Mouse (Mus musculus) hindbrain, embryonic 12.5 days (tissue): ENCODE data around the gene Cd2. TPM values are rescaled to one million over a fixed set of nuclear protein-coding genes. Genes with fewer than 3 reads are reported as not detected.

ENCODE experiments used
- ATAC-seq: fragments of 200-750 bp; cut with Nextera tagmentation; 2 replicates; pipeline ENCODE4 v1.8.0; 2017; ENCODE audit warnings: moderate TSS enrichment; ENCODE audit not compliant: low FRiP score
- H3K27ac ChIP-seq: fragments of 300-500 bp; sonication (generic); 2 replicates; pipeline ENCODE4 v1.5.1; 2016; ENCODE audit warnings: mild to moderate bottlenecking
- H3K27me3 ChIP-seq: fragments of 300-500 bp; sonication (generic); 2 replicates; pipeline ENCODE4 v1.6.1; 2016; ENCODE audit warnings: mild to moderate bottlenecking
- H3K36me3 ChIP-seq: fragments of 300-500 bp; sonication (generic); 2 replicates; pipeline ENCODE4 v1.6.1; 2016; ENCODE audit warnings: mild to moderate bottlenecking
- H3K4me1 ChIP-seq: fragments of 300-500 bp; sonication (generic); 2 replicates; pipeline ENCODE4 v1.6.1; 2016
- H3K4me2 ChIP-seq: fragments of 300-500 bp; sonication (generic); replicated peaks from 2 replicates; pipeline ENCODE4 v1.6.1; 2016; ENCODE audit warnings: mild to moderate bottlenecking
- H3K4me3 ChIP-seq: fragments of 300-500 bp; sonication (generic); 2 replicates; pipeline ENCODE4 v1.5.1; 2016; ENCODE audit warnings: mild to moderate bottlenecking
- H3K9ac ChIP-seq: fragments of 300-500 bp; sonication (generic); 2 replicates; pipeline ENCODE4 v1.6.1; 2016; ENCODE audit warnings: mild to moderate bottlenecking, moderate library complexity
- H3K9me3 ChIP-seq: fragments of 300-500 bp; sonication (generic); replicated peaks from 2 replicates; pipeline ENCODE4 v1.6.1; 2016; ENCODE audit warnings: mild to moderate bottlenecking
- WGBS: fragments of 180-500 bp; shearing (Covaris S2); methylation state at CpG from one replicate; pipeline ENCODE4 v1.1.7; 2016; 5-methylcytosine and 5-hydroxymethylcytosine counted together
- polyA plus RNA-seq: library from polyadenylated mRNA; unstranded; fragments of >200 nt; fragmentation: Nextera tagmentation; extraction: Ambion mirVana; gene quantifications from 2 replicates; pipeline ENCODE4 v1.2.1, GENCODE M21; 2016

The Cd2 gene
- not detected in 2 replicates for polyA plus RNA-seq

GRCm38 (mm10) chr3:101287911-101288311 is at the start of gene Cd2:
TSS of gene Cd2 (minus strand) at chr3:101287939.
- Histone ChIP-seq H3K4me1 (no peaks in the 10 kb centered on the region; the same call in 1 of the 2 replicates), H3K9me3 (no peaks in the 10 kb centered on the region), H3K27me3 (no peaks in the 10 kb centered on the region), H3K9ac (no peak within 1 kb of the TSS), H3K36me3 (no peaks in the 10 kb centered on the region), H3K4me3 (no peak within 1 kb of the TSS), H3K4me2 (no peak within 1 kb of the TSS), H3K27ac (no peak within 1 kb of the TSS)
- WGBS = 30% methylated on average over 4 of the region's 4 CpGs
- no peak for ATAC-seq

GRCm38 (mm10) chr3:101328617-101329016 is 40.9 kb upstream of the Cd2 start:
- H3K4me1 ChIP-seq = no peaks in the 10 kb centered on the region
- H3K27ac ChIP-seq = no peak overlapping the region
- no peaks in the 10 kb centered on the region for H3K27me3 ChIP-seq
- 80% methylated on average over 7 of the region's 7 CpGs for WGBS
- no peaks in the 10 kb centered on the region for H3K36me3 ChIP-seq
- no peak for ATAC-seq
- H3K4me2 ChIP-seq = no peak overlapping the region
- no peaks in the 10 kb centered on the region for H3K9me3 ChIP-seq
- H3K9ac ChIP-seq = no peak overlapping the region
- H3K4me3 ChIP-seq = no peak overlapping the region

DNA sequence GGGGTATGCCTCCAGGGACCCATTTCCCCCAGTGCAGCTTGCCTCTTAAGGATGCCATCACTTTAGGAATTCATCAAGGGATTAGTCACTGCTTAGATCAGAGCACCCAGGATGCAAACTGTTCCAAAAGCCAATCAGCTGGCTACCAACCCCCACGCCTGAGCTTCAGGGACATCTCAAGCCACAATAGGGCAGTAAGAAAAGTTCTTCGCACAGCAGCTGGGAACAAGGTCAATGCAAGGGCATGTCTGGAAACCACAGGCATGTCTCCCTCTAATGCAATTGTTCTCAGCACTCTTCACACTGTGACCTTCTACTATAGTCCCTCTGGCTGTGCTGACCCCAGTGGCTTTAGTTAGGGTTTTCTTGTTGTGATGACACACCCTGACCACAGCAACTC is 39.5 kb upstream of the Cd2 start:
- H3K4me3 ChIP-seq = no peak overlapping the region
- H3K27ac ChIP-seq = no peak overlapping the region
- no peaks in the 10 kb centered on the region for H3K36me3 ChIP-seq
- no peaks in the 10 kb centered on the region for H3K27me3 ChIP-seq
- ATAC-seq = no peak
- no peak overlapping the region for H3K9ac ChIP-seq
- H3K4me2 ChIP-seq = no peak overlapping the region
- no peaks in the 10 kb centered on the region for H3K9me3 ChIP-seq
- H3K4me1 ChIP-seq = no peaks in the 10 kb centered on the region
- WGBS = 67% methylated on average over 2 of the region's 2 CpGs

GRCm38 (mm10) chr3:101322437-101322836 is 34.7 kb upstream of the Cd2 start:
- no peak for ATAC-seq
- H3K27ac ChIP-seq = no peak overlapping the region

DNA sequence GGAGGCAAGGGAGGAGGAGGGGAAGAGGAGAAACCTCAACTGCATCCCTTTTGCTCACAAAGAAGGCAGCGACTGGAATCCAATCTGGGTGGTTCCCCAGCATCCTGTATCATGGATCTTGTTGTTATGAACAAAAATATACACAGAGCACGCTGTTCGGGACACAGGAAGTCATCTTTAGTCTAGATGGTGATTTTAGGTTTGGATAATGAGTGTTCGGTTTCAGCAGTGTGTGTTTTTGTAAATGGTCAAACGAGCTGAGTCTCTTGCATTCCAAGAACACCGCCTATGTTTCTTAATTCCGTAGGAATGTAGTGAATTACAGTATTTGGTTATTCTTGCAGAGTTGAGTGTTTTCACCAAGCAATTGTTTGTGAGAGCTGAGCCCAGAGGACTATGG is 33.1 kb upstream of the Cd2 start:
- no peak overlapping the region for H3K27ac ChIP-seq
- H3K27me3 ChIP-seq = no peaks in the 10 kb centered on the region
- no peaks in the 10 kb centered on the region for H3K9me3 ChIP-seq
- ATAC-seq = no peak
- H3K36me3 ChIP-seq = no peaks in the 10 kb centered on the region
- 79% methylated on average over 7 of the region's 7 CpGs for WGBS
- H3K4me1 ChIP-seq = no peaks in the 10 kb centered on the region
- H3K4me3 ChIP-seq = no peak overlapping the region
- no peak overlapping the region for H3K4me2 ChIP-seq
- H3K9ac ChIP-seq = no peak overlapping the region

More at GRCm38 (mm10) chr3:101322437-101322836, 34.7 kb upstream of the Cd2 start:
- Histone ChIP-seq H3K4me2 (no peak overlapping the region), H3K4me3 (no peak overlapping the region), H3K9me3 (no peaks in the 10 kb centered on the region), H3K36me3 (no peaks in the 10 kb centered on the region), H3K27me3 (no peaks in the 10 kb centered on the region), H3K9ac (no peak overlapping the region), H3K4me1 (no peaks in the 10 kb centered on the region)
- WGBS = 78% methylated on average over 10 of the region's 10 CpGs

DNA sequence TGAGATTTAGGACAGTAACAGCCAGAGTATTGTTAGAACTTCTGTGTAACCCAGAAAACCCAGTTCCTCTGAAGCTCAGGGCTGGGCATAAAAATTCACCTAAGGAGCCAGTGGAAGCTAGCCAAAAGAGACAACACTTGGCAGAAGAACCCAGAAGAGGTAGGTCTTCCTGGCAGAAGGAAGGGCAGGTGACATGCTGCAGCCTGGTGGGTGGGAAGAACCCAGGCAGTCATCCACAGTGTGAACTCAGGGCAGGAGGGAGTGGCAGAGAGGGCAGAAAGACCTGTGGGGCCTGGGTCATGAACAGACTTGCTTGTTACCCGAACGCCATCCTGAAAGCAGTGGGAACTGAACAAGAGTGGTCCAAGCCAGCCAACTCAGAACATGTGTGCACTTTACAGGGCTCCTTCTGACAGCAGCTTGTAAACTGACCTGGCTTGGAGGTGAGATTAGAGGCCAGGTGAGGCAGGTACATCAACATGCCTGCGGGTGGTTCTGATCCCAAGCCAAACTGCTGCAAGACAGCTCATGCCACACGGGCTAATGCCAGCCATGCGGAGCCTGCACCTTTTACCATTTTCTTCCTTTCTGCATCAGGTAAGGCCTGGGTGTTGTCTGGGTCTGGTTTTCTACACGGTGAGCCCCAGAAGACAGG is 30.9 kb upstream of the Cd2 start:
- no peak overlapping the region for H3K4me3 ChIP-seq
- no peaks in the 10 kb centered on the region for H3K9me3 ChIP-seq
- H3K4me2 ChIP-seq = no peak overlapping the region
- no peak overlapping the region for H3K27ac ChIP-seq
- WGBS = 89% methylated on average over 6 of the region's 6 CpGs
- H3K9ac ChIP-seq = no peak overlapping the region
- no peak for ATAC-seq
- H3K36me3 ChIP-seq = no peaks in the 10 kb centered on the region
- H3K27me3 ChIP-seq = no peaks in the 10 kb centered on the region
- H3K4me1 ChIP-seq = no peaks in the 10 kb centered on the region

GRCm38 (mm10) chr3:101318115-101318514 is 30.4 kb upstream of the Cd2 start:
- Histone ChIP-seq H3K9me3 (no peaks in the 10 kb centered on the region), H3K4me1 (no peaks in the 10 kb centered on the region), H3K36me3 (no peaks in the 10 kb centered on the region), H3K9ac (no peak overlapping the region), H3K27ac (no peak overlapping the region), H3K4me2 (no peak overlapping the region), H3K4me3 (no peak overlapping the region), H3K27me3 (no peaks in the 10 kb centered on the region)
- ATAC-seq = no peak
- WGBS = 67% methylated on average over 6 of the region's 6 CpGs

DNA sequence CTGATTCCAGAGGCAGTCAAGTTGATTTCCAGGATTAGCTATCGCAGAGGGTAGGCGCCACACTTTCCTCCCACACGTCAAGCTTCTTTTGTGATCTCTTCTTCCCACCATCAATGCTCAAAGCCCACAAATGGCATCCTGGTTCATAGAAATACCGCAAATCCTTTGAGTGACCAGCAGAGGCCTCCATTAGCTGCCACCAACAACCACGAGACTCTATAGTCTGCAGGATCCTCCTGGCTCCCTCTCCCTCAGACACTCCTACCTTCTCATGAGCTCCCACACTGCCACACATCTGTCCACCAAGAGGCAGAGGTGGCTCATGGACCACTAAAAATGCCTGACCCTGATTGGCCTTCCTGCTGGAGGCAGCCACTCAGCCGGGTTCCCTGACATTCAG is 27.2 kb upstream of the Cd2 start:
- no peak overlapping the region for H3K9ac ChIP-seq
- H3K9me3 ChIP-seq = no peaks in the 10 kb centered on the region
- ATAC-seq = no peak
- WGBS = 77% methylated on average over 6 of the region's 6 CpGs
- no peak overlapping the region for H3K4me3 ChIP-seq
- no peak overlapping the region for H3K27ac ChIP-seq
- H3K36me3 ChIP-seq = no peaks in the 10 kb centered on the region
- H3K4me1 ChIP-seq = no peaks in the 10 kb centered on the region
- H3K27me3 ChIP-seq = no peaks in the 10 kb centered on the region
- no peak overlapping the region for H3K4me2 ChIP-seq

- Histone ChIP-seq H3K36me3 (no peaks in the 10 kb centered on the region), H3K4me3 (no peak overlapping the region), H3K9ac (no peak overlapping the region), H3K9me3 (no peaks in the 10 kb centered on the region), H3K27ac (no peak overlapping the region), H3K4me2 (no peak overlapping the region), H3K27me3 (no peaks in the 10 kb centered on the region), H3K4me1 (no peaks in the 10 kb centered on the region)
- no peak for ATAC-seq
- 83% methylated on average over 8 of the region's 8 CpGs for WGBS
Measured at GRCm38 (mm10) chr3:101313266-101314051, 25.7 kb upstream of the Cd2 start.

DNA sequence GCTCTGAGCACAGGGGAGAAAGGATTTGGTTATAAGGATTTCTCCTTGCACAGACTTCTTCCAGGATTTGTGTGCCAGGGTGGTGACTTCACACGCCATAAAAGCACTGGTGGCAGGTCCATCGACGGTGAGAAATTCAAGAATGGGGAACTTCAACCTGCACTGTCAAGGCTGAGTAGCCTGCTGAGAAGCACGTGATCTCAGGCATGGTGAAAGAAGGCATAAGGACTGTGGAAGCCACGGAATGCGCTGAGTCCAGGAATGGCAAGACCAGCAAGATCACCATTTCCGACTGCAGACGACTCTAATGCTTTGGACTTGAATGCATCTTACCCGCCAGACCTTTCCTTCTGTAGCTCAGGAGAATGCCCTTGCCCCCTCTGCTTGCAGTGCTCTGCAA is 23.2 kb upstream of the Cd2 start:
- Histone ChIP-seq H3K27ac (no peak overlapping the region), H3K4me2 (no peak overlapping the region), H3K9ac (no peak overlapping the region), H3K4me3 (no peak overlapping the region), H3K36me3 (no peaks in the 10 kb centered on the region), H3K4me1 (no peaks in the 10 kb centered on the region), H3K9me3 (no peaks in the 10 kb centered on the region), H3K27me3 (no peaks in the 10 kb centered on the region)
- WGBS = 63% methylated on average over 9 of the region's 9 CpGs
- no peak for ATAC-seq

GRCm38 (mm10) chr3:101309626-101310025 is 21.9 kb upstream of the Cd2 start:
- Histone ChIP-seq H3K9me3 (no peaks in the 10 kb centered on the region), H3K9ac (no peak overlapping the region), H3K27me3 (no peaks in the 10 kb centered on the region), H3K4me2 (no peak overlapping the region), H3K36me3 (no peaks in the 10 kb centered on the region), H3K4me3 (no peak overlapping the region), H3K4me1 (0 out of 2 replicates have a peak, but pooled peaks cover under 1% of the 10 kb centered on the region), H3K27ac (no peak overlapping the region)
- no peak for ATAC-seq
- 79% methylated on average over 3 of the region's 3 CpGs for WGBS

DNA sequence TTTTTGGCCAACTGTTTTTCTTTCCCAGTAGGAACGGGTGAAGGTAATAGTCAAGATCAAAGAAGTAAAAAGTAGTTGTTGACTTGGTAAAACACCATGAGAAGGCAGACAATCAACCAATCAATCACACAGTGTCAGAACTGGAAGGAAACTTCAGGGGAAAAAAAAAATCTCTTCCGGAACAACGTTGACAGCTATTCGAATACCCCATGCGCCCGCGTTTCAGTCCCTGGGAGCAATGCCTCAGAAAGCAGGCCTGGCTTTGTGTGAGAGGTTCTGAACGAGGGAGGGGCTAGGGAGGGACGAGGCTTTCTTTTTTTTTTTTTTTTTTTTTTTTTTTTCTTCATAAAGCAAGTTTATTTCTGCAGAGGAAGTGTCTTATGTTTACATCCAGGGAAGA is 18.4 kb upstream of the Cd2 start:
- H3K27ac ChIP-seq = no peak overlapping the region
- ATAC-seq = no peak
- H3K27me3 ChIP-seq = peaks cover 9% of the 10 kb centered on the region
- peaks cover 5% of the 10 kb centered on the region for H3K4me1 ChIP-seq
- no peak overlapping the region for H3K4me2 ChIP-seq
- H3K9ac ChIP-seq = no peak overlapping the region
- H3K9me3 ChIP-seq = no peaks in the 10 kb centered on the region
- WGBS = 74% methylated on average over 9 of the region's 9 CpGs
- no peaks in the 10 kb centered on the region for H3K36me3 ChIP-seq
- no peak overlapping the region for H3K4me3 ChIP-seq

DNA sequence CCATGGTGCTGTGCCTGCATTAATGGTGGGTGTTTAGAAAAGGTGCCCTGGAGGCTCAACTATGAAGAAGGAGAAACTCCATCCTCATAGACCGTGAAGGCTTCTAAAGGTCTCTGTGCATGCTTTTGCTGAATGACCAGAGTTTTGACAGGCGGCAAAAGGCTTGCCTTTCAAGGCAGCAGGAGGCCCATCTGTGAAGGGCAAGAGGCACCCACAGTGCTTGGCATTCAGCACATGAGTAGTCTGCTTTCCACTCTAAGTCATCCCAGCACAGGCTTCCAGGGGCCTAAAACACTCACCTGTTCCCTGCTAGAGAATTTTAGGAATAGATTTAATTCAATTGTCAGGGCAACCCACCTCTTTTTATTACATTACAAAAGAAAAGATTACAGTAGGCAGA is 17.3 kb upstream of the Cd2 start:
- Histone ChIP-seq H3K9me3 (no peaks in the 10 kb centered on the region), H3K27me3 (peaks cover 9% of the 10 kb centered on the region), H3K27ac (no peak overlapping the region), H3K9ac (no peak overlapping the region), H3K4me1 (peaks cover 15% of the 10 kb centered on the region), H3K4me2 (no peak overlapping the region), H3K36me3 (no peaks in the 10 kb centered on the region), H3K4me3 (no peak overlapping the region)
- ATAC-seq = no peak
- WGBS = 68% methylated on average over 2 of the region's 2 CpGs
